Mouse (Mus musculus) hindbrain, embryonic 11.5 days (tissue): ENCODE measurements around the gene Hrk. TPM values are rescaled to one million over a fixed set of nuclear protein-coding genes. Genes with fewer than 3 reads are reported as not detected.

Experiments
- ATAC-seq: fragments of 200-750 bp; cut with Nextera tagmentation; 2 replicates; pipeline ENCODE4 v1.8.0; 2017; ENCODE audit warnings: mild to moderate bottlenecking, moderate TSS enrichment, moderate library complexity; ENCODE audit not compliant: low FRiP score
- DNase-seq: peaks from one replicate; pipeline ENCODE4 v3.0.0-alpha.2; 2015; ENCODE audit warnings: low spot score
- H3K27ac ChIP-seq: fragments of 300-500 bp; sonication (generic); 2 replicates; pipeline ENCODE4 v1.5.1; 2014; ENCODE audit warnings: mild to moderate bottlenecking, low read depth, low read length
- H3K27me3 ChIP-seq: fragments of 300-500 bp; sonication (generic); 2 replicates; pipeline ENCODE4 v1.6.1; 2014; ENCODE audit warnings: mild to moderate bottlenecking, low read length, moderate library complexity, mixed read lengths; ENCODE audit not compliant: control insufficient read depth, insufficient read depth
- H3K36me3 ChIP-seq: fragments of 300-500 bp; sonication (generic); 2 replicates; pipeline ENCODE4 v1.6.1; 2014; ENCODE audit warnings: mild to moderate bottlenecking, low read length, moderate library complexity, mixed read lengths; ENCODE audit not compliant: control insufficient read depth, insufficient read depth
- H3K4me1 ChIP-seq: fragments of 300-500 bp; sonication (generic); replicated peaks from 2 replicates; pipeline ENCODE4 v1.6.1; 2014; ENCODE audit warnings: low read length, mixed read lengths; ENCODE audit not compliant: control insufficient read depth, insufficient read depth
- H3K4me2 ChIP-seq: fragments of 300-500 bp; sonication (generic); replicated peaks from 2 replicates; pipeline ENCODE4 v1.6.1; 2014; ENCODE audit warnings: mild to moderate bottlenecking, low read depth, low read length
- H3K4me3 ChIP-seq: fragments of 300-500 bp; sonication (generic); 2 replicates; pipeline ENCODE4 v1.5.1; 2014; ENCODE audit warnings: low read depth, low read length
- H3K9ac ChIP-seq: fragments of 300-500 bp; sonication (generic); 2 replicates; pipeline ENCODE4 v1.6.1; 2014; ENCODE audit warnings: low read depth, low read length
- H3K9me3 ChIP-seq: fragments of 300-500 bp; sonication (generic); 2 replicates; pipeline ENCODE4 v1.6.1; 2016; ENCODE audit warnings: low read length; ENCODE audit not compliant: control insufficient read depth
- WGBS: fragments of 180-500 bp; shearing (Covaris S2); extraction: QIAGEN DNeasy Blood & Tissue Kit; methylation state at CpG from one replicate; pipeline ENCODE4 v1.1.7; 2014; 5-methylcytosine and 5-hydroxymethylcytosine counted together
- polyA plus RNA-seq: library from polyadenylated mRNA; unstranded; fragments of >200 nt; fragmentation: Nextera tagmentation; extraction: Ambion mirVana; gene quantifications from 2 replicates; pipeline ENCODE4 v1.2.1, GENCODE M21; 2014

Hrk gene
- polyA plus RNA-seq, 1 experiment from 2014 or later: 0.90 TPM

- Histone ChIP-seq H3K4me1 (peaks cover 5% of the 10 kb centered on the region; the same call in 1 of the 2 replicates), H3K4me2 (peak overlapping the region; percentile 49), H3K27ac (no peak overlapping the region), H3K4me3 (peak overlapping the region; percentile 29), H3K9me3 (no peaks in the 10 kb centered on the region; the same call in 1 of the 2 replicates), H3K9ac (no peak overlapping the region), H3K36me3 (no peaks in the 10 kb centered on the region), H3K27me3 (peaks cover 72% of the 10 kb centered on the region)
- WGBS: 1% methylated on average over 25 of the region's 25 CpGs
- ATAC-seq (no peak), DNase-seq (peak; percentile 54)
These were observed 6.6 kb downstream of the Hrk start for GRCm38 (mm10) chr5:118170888-118171529.

GRCm38 (mm10) chr5:118171665-118172064, 7.2 kb downstream of the Hrk start:
- under 1% methylated on average over 18 of the region's 36 CpGs for WGBS
- H3K27me3 ChIP-seq: peaks cover 72% of the 10 kb centered on the region
- no peak overlapping the region for H3K27ac ChIP-seq
- DNase-seq: peak; percentile 44
- peak overlapping the region; percentile 49 for H3K4me2 ChIP-seq
- H3K36me3 ChIP-seq: no peaks in the 10 kb centered on the region
- H3K4me1 ChIP-seq: peaks cover 5% of the 10 kb centered on the region; the same call in 1 of the 2 replicates
- no peak for ATAC-seq
- 0 out of 2 replicates have a peak overlapping the region, but pooled peaks have one; percentile 15 for H3K9ac ChIP-seq
- no peaks in the 10 kb centered on the region; the same call in 1 of the 2 replicates for H3K9me3 ChIP-seq
- peak overlapping the region; percentile 29 for H3K4me3 ChIP-seq

- DNase-seq: peak; percentile 45
- ATAC-seq: no peak
- H3K4me2 ChIP-seq: peak overlapping the region; percentile 49
- H3K36me3 ChIP-seq: no peaks in the 10 kb centered on the region
- no peak overlapping the region for H3K27ac ChIP-seq
- 0 out of 2 replicates have a peak overlapping the region, but pooled peaks have one; percentile 7 for H3K9ac ChIP-seq
- no peaks in the 10 kb centered on the region; the same call in 1 of the 2 replicates for H3K9me3 ChIP-seq
- 1% methylated on average over 27 of the region's 27 CpGs for WGBS
- peaks cover 72% of the 10 kb centered on the region for H3K27me3 ChIP-seq
- peak overlapping the region; percentile 29 for H3K4me3 ChIP-seq
- peaks cover 5% of the 10 kb centered on the region; the same call in 1 of the 2 replicates for H3K4me1 ChIP-seq
These were observed 7.8 kb downstream of the Hrk start for GRCm38 (mm10) chr5:118172078-118172723.

GRCm38 (mm10) chr5:118174310-118175009, 10.0 kb downstream of the Hrk start:
- Histone ChIP-seq H3K4me1 (peaks cover 5% of the 10 kb centered on the region; the same call in 1 of the 2 replicates), H3K9ac (peak overlapping the region; percentile 33; the same call in 1 of the 2 replicates)

GRCm38 (mm10) chr5:118175137-118175536, 10.7 kb downstream of the Hrk start:
- Histone ChIP-seq H3K9me3 (no peaks in the 10 kb centered on the region; the same call in 1 of the 2 replicates), H3K27me3 (peaks cover 47% of the 10 kb centered on the region), H3K36me3 (no peaks in the 10 kb centered on the region), H3K4me3 (no peak overlapping the region), H3K9ac (no peak overlapping the region), H3K4me2 (no peak overlapping the region), H3K27ac (no peak overlapping the region), H3K4me1 (peaks cover 5% of the 10 kb centered on the region; the same call in 1 of the 2 replicates)
- DNase-seq (no peak), ATAC-seq (no peak)
- WGBS: 16% methylated on average over 2 of the region's 2 CpGs

More at GRCm38 (mm10) chr5:118174310-118175009, 10.0 kb downstream of the Hrk start:
- Histone ChIP-seq H3K36me3 (no peaks in the 10 kb centered on the region), H3K27me3 (peaks cover 53% of the 10 kb centered on the region), H3K4me2 (peak overlapping the region; percentile 44), H3K9me3 (no peaks in the 10 kb centered on the region; the same call in 1 of the 2 replicates), H3K27ac (no peak overlapping the region), H3K4me3 (peak overlapping the region; percentile 22)
- DNase-seq (peak; percentile 46), ATAC-seq (no peak)
- 0% methylated on average over 22 of the region's 22 CpGs for whole genome bisulfite sequencing

GRCm38 (mm10) chr5:118177640-118178039, 13.2 kb downstream of the Hrk start:
- no peaks in the 10 kb centered on the region; the same call in 1 of the 2 replicates for H3K9me3 ChIP-seq
- DNase-seq (no peak), ATAC-seq (no peak)
- H3K4me1 ChIP-seq: no peaks in the 10 kb centered on the region
- 80% methylated on average over 7 of the region's 7 CpGs for WGBS
- peaks cover 24% of the 10 kb centered on the region for H3K27me3 ChIP-seq
- no peak overlapping the region for H3K4me2 ChIP-seq
- no peak overlapping the region for H3K4me3 ChIP-seq
- H3K36me3 ChIP-seq: no peaks in the 10 kb centered on the region
- H3K27ac ChIP-seq: no peak overlapping the region
- no peak overlapping the region for H3K9ac ChIP-seq

- no peak overlapping the region for H3K27ac ChIP-seq
- H3K4me3 ChIP-seq: no peak overlapping the region
- DNase-seq: no peak
- H3K9ac ChIP-seq: no peak overlapping the region
- H3K9me3 ChIP-seq: no peaks in the 10 kb centered on the region
- ATAC-seq: no peak
- no peaks in the 10 kb centered on the region for H3K27me3 ChIP-seq
- 69% methylated on average over 9 of the region's 9 CpGs for WGBS
- no peaks in the 10 kb centered on the region for H3K36me3 ChIP-seq
- H3K4me1 ChIP-seq: peaks cover 4% of the 10 kb centered on the region; the same call in 1 of the 2 replicates
- no peak overlapping the region for H3K4me2 ChIP-seq
These were observed 22.6 kb downstream of the Hrk start for GRCm38 (mm10) chr5:118186903-118187633.

- peaks cover 7% of the 10 kb centered on the region for H3K4me1 ChIP-seq
- H3K27ac ChIP-seq: no peak overlapping the region
- no peaks in the 10 kb centered on the region for H3K27me3 ChIP-seq
- no peak overlapping the region for H3K9ac ChIP-seq
- ATAC-seq (no peak), DNase-seq (no peak)
- H3K4me2 ChIP-seq: no peak overlapping the region
- no peaks in the 10 kb centered on the region for H3K36me3 ChIP-seq
- no peak overlapping the region for H3K4me3 ChIP-seq
- WGBS: 64% methylated on average over 6 of the region's 6 CpGs
- H3K9me3 ChIP-seq: no peaks in the 10 kb centered on the region
These were observed 23.9 kb downstream of the Hrk start for GRCm38 (mm10) chr5:118188356-118188755.
